Mouse (Mus musculus) cerebellum, postnatal 25 days (tissue): Measurements from ENCODE around the gene Dse.

Source experiments
- DNase-seq, 2 experiments: peaks; one replicate each; pipeline ENCODE4 v3.0.0; 2021; ENCODE audit warnings: mixed read lengths in 2 of 2

The Dse gene

DNA sequence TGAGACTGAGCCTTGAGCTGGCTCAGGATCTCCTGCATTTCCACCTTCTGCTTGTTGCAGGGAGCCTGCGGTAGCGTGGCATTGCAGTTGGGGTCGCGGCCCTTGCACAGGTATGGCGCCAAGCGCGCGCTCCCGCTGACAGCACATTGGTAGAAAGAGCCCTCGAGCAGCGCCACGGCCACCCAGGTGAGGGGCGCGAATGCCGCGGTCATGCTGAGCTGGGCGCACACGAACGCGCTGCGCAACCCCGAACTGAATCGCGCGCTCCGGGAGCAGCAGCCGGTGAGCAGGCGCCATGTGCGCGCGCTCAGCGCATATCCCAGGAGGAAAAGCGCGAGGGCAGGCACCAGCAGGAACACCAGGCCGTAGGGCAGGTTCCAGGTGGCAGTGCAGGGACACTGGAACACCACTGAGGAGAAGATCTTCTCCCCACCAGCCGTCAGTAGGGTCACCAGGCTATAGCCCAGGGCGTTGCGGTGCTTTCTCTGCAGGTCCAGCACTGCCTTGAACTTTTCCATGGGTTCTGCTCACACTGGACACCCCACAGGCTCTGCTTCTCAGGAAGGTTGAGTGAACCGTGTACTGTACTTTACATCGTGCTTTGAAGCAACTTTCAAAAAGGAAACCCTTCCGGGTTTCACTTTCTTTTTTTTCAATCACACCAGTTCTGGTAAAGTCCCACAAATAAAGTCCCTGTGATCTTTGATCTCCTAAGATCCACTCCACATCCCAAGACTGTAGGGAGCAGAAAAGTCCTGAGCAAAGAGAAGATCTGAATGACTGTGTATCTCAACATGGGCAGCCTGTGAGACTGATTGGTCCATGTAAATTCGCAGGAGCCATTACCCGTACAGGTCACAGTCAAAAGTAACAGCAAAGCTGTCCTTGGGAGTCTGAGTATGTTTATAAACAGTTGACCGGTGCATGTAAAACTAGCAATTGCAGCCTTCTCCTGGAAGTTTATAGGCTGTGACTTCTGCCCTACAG lies 79.8 kb downstream of the Dse start, which contains the start of gene Calhm6:
Calhm6 (minus strand) TSS at position 593 of the 987 bp plus-strand sequence.
- DNase-seq: peak; percentile 17 to 19

DNA sequence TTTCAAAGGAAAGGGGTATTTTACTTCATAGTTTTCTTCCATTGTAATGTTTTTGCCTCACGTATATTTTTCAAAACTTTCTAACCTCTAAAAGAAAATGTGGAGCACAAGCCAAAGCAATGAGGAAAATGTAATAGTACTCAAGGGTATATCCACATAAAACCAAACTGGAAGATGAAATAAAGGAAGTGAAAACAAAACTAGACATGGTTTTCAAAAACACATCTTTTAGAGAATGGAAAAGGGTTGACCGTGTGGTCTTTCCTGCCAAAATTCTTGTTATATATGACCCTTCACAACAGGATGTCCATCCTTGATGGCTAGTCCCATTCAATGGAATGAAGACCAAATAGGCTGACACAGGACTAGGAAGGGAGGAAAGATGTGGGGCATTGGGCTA lies 89.1 kb downstream of the Dse start:
- no peak for DNase-seq

DNA sequence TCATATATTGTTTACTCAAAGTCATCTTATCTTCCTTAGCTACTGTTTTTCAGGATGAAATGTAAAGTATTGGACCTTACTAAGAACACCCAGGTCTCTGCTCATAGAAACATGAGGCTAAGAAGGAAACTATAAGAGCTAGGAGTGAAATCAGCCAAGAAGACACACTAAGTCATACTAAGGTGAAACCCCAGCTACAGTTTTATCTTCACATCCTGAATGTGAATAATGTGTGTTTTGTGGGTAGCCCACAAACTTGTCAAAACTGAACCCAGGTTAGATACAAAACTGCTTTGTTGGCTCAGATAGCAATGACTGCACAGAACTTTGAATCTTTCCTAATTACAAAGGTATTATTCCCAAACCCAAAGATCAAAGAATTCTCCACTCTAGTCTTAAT lies 89.7 kb downstream of the Dse start:
- DNase-seq: no peak

DNA sequence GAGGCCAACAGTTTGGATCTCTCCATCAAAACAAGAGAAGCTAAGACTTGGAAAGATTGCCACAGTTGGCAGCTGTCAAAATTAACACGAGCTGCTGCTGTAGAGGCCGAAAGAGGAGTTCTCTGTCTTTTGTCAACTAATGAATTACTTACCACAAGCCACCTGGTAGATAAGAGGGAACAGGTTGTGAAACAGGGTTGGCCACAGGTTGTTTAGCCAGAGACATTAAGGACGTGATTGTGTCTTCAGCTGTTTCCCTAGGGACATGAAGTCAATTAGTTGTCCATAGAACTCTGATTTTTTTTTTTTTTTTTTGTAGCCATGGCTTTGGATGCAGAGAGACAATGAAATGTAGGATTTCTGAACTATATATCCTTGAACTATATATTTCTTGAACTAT lies 90.4 kb downstream of the Dse start:
- no peak for DNase-seq

DNA sequence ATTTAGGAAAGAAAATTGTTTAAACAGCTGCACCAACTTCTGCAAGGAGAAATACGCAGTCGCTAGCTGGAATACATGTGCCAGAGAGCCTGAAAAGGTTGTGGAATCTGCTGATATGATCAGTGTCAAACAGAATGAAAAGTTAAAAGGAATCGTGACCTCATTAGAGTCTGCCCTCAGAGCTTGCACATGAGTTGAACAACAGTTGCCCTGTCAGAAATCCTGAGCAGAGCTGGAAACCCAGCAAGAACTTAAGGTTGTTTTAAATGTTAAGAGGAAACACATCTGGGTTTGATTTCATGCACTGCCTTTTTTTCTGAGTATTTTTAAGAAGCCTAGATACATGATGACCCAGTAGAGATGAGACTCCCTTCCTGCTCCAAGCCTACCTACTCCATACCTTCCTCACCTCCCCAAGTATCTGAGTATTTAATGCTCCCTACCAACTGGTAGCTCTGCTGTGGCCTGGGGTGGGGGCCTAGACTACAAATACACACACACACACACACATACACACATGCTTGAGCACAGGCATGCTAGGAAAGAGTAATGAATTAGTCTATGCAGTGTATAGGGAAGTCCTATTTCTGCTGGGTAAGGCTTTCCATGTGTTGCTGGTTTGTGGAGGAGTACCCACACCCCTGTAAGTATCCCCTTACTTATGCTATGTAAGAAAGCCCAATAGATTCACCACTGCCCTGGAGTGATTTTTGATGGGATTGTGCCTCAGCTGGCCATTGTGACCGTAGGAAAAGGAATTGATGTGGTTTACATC lies 95.4 kb downstream of the Dse start:
- no peak for DNase-seq

DNA sequence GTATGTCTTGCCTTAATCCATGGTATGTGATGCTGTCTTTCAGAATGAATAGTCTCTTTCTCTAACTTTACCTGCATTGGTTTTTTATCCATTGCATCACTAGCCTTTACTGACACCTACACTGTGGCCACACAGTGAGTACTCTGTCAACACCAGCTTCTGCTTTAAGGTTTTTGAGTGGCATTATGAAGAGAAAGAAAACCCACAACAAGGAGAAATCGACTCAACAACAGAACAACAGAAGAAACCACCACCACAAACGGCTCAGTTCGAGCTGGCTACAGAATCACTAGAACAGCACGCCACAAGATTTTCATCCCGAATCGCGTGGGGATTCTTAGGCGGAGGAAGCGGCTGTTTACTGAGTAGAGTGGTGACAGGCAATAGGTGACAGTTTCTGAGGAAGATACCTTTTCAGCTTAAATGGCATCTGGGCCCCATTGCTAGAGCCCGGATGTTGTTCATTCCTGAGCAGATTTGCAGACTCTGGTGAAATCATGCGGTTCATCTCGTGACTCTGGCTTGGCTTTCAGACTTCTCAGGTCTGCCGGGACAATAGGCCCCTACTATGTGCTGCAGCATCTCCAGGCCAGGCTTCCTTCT lies 96.6 kb downstream of the Dse start:
- no peak for DNase-seq
